Mouse (Mus musculus): ENCODE results near the gene Art3. TPM values are rescaled to one million over a fixed set of nuclear protein-coding genes. Genes with fewer than 3 reads are reported as not detected.

The Art3 gene
- total and polyA plus RNA-seq, 2 experiments from 2014 or later, result 4.1 to 10.2 TPM

GRCm38 (mm10) chr5:92302149-92302840 lies 29.3 kb upstream of the Art3 start:
- Histone ChIP-seq H3K27me3 (ENCODE audit: insufficient read depth, low read length) (no peaks in the 10 kb centered on the region), H3K9ac (replicated peaks; ENCODE audit: low read length) (no peak overlapping the region), H3K4me1 (ENCODE audit: insufficient read depth, low read length) (no peaks in the 10 kb centered on the region), H3K9me3 (ENCODE audit: low read length) (no peaks in the 10 kb centered on the region), H3K4me2 (ENCODE audit: low read depth, low read length) (no peak overlapping the region), H3K36me3 (ENCODE audit: insufficient read depth, low read length) (peaks cover 57% of the 10 kb centered on the region), H3K27ac (no peak overlapping the region), H3K4me3 (ENCODE audit: low read length) (no peak overlapping the region)
- ATAC-seq (no peak), DNase-seq (ENCODE audit: low spot score) (no peak)
- 82% methylated on average over 13 of the region's 13 CpGs for WGBS
- TF ChIP-seq CTCF (IDR thresholded peaks at IDR 0.05; ENCODE audit: low read depth), result no peak

GRCm38 (mm10) chr5:92304291-92304690 lies 27.3 kb upstream of the Art3 start:
- Histone ChIP-seq H3K27me3 (ENCODE audit: insufficient read depth, low read length) (no peaks in the 10 kb centered on the region), H3K9ac (replicated peaks; ENCODE audit: low read length) (no peak overlapping the region), H3K27ac (no peak overlapping the region), H3K4me3 (ENCODE audit: low read length) (no peak overlapping the region), H3K4me1 (ENCODE audit: insufficient read depth, low read length) (peaks cover 5% of the 10 kb centered on the region), H3K36me3 (ENCODE audit: insufficient read depth, low read length) (peaks cover 50% of the 10 kb centered on the region), H3K4me2 (ENCODE audit: low read depth, low read length) (no peak overlapping the region), H3K9me3 (ENCODE audit: low read length) (no peaks in the 10 kb centered on the region)
- WGBS, result 85% methylated on average over 3 of the region's 3 CpGs
- DNase-seq (ENCODE audit: low spot score), result no peak
- no peak for TF ChIP-seq CTCF (IDR thresholded peaks at IDR 0.05; ENCODE audit: low read depth)
- no peak for ATAC-seq

DNA sequence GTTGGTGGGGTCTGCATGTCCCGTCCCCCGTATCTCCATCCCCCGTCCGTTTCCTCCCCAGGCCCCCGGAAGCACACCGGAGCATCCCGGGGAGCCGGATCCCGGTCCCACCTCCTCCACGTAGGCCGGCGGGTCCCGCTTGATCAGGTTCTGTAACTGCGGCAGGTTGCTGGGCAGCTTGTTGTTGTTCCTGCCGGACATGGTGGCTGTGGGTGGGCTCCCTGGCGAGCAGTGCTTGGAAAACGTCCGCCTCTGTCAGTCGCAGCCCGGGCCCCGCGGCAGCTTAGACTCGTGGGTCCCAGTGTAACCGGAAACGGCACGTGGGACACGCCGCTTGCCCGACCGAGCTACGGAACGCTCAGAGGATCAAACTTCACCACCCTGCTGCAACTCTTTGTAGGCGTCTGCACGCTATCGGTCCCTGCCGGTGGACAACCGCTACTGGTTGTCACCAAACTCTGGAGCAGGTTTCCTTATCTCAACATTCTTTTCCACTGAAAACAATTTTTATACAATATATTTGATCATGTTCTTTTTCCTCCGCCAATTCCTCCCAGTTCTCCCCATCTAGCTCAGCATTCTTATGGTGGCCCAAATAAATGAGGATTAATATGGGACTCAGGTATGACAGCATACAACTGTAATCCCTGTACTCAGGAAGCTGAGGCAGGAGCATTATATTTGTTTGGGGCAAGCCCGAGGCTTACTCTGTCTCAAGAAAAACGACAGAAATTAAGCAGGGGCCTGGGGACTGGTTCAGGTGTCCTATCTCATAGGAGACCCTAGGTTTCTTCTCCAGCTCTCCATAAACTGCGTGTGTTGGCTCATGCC lies 21.7 kb upstream of the Art3 start, which contains the start of gene Sdad1:
Gene Sdad1 (minus strand): TSS at position 799 of the 831 bp plus-strand sequence.
- no peaks in the 10 kb centered on the region for H3K9me3 ChIP-seq (ENCODE audit: low read length)
- peaks cover 7% of the 10 kb centered on the region; the same call in 1 of the 2 replicates for H3K36me3 ChIP-seq (ENCODE audit: insufficient read depth, low read length)
- ATAC-seq (peak; percentile 97), DNase-seq (ENCODE audit: low spot score) (peak; percentile 97)
- H3K4me1 ChIP-seq (ENCODE audit: insufficient read depth, low read length), result peaks cover 5% of the 10 kb centered on the region
- peak; percentile 90 for TF ChIP-seq CTCF (IDR thresholded peaks at IDR 0.05; ENCODE audit: low read depth)
- H3K27me3 ChIP-seq (ENCODE audit: insufficient read depth, low read length), result no peaks in the 10 kb centered on the region
- WGBS, result 2% methylated on average over 41 of the region's 41 CpGs
- H3K4me2 ChIP-seq (ENCODE audit: low read depth, low read length), result peak within 1 kb of the TSS; percentile 88
- peak within 1 kb of the TSS; percentile 64 for H3K9ac ChIP-seq (replicated peaks; ENCODE audit: low read length)
- peak within 1 kb of the TSS; percentile 73 for H3K27ac ChIP-seq
- peak within 1 kb of the TSS; percentile 76 for H3K4me3 ChIP-seq (ENCODE audit: low read length)

DNA sequence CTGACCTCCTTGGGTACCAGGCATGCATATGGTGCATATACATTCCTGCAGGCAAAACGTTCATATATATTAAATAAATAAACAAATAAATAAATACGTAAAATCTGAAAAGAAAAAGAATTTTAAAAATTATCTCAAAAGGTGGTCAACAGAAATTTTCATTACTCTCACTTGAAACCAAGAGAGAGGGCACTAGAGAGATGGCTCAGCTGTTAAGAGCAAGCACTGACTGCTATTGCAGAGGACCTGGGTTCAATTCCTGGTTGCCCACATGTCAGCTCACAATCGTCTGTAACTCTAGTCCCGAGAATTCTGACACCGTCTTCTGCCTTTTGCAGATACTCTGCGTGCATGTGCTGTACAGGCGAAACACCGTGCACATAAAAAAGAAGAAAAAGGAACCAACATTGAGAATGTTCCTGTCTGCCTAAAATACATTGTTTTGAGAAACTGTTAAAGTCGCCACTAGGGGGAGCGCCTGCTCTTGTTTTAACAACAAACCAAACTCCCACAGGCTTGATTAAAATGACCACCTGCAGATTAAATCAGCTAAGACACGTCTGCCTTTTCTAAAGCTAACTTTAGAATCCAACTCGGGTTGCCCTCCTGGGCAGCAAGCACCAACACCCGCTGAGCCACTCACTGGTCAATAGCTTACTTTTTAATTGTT lies 19.4 kb upstream of the Art3 start:
- no peak overlapping the region for H3K4me3 ChIP-seq (ENCODE audit: low read length)
- ATAC-seq (no peak), DNase-seq (ENCODE audit: low spot score) (peak; percentile 96)
- H3K27me3 ChIP-seq (ENCODE audit: insufficient read depth, low read length), result no peaks in the 10 kb centered on the region
- H3K4me1 ChIP-seq (ENCODE audit: insufficient read depth, low read length), result peaks cover 5% of the 10 kb centered on the region
- no peaks in the 10 kb centered on the region for H3K9me3 ChIP-seq (ENCODE audit: low read length)
- WGBS, result 16% methylated on average over 13 of the region's 13 CpGs
- H3K4me2 ChIP-seq (ENCODE audit: low read depth, low read length), result peak overlapping the region; percentile 21; the same call in 1 of the 2 replicates
- H3K36me3 ChIP-seq (ENCODE audit: insufficient read depth, low read length), result no peaks in the 10 kb centered on the region
- H3K27ac ChIP-seq, result no peak overlapping the region
- TF ChIP-seq CTCF (IDR thresholded peaks at IDR 0.05; ENCODE audit: low read depth), result peak; percentile 82
- H3K9ac ChIP-seq (replicated peaks; ENCODE audit: low read length), result no peak overlapping the region

DNA sequence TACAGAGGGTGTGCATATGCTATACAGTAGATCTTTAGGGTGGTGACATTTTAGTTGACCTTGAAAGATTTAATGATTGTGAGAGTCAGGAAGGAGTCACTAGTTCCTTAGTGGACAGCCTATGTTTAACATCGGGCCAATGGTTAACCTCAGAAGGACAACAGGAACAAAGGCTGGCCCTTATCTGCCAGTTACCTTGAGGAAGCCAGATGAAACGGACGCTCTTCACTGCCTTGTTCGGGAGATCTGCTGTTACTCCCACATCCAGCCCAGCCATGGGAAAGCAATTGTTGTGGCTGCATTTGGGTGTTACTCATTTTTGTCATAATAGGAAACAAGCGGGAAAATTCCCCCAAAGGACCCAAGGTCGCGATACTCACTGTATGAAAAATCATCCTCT lies 17.9 kb upstream of the Art3 start:
- Histone ChIP-seq H3K4me3 (ENCODE audit: low read length) (no peak overlapping the region), H3K4me1 (ENCODE audit: insufficient read depth, low read length) (peaks cover 4% of the 10 kb centered on the region; the same call in 1 of the 2 replicates), H3K36me3 (ENCODE audit: insufficient read depth, low read length) (no peaks in the 10 kb centered on the region), H3K27ac (no peak overlapping the region), H3K9ac (replicated peaks; ENCODE audit: low read length) (no peak overlapping the region), H3K4me2 (ENCODE audit: low read depth, low read length) (no peak overlapping the region), H3K27me3 (ENCODE audit: insufficient read depth, low read length) (no peaks in the 10 kb centered on the region), H3K9me3 (ENCODE audit: low read length) (no peaks in the 10 kb centered on the region)
- no peak for TF ChIP-seq CTCF (IDR thresholded peaks at IDR 0.05; ENCODE audit: low read depth)
- ATAC-seq, result no peak
- WGBS, result 75% methylated on average over 7 of the region's 7 CpGs
- DNase-seq (ENCODE audit: low spot score), result no peak

DNA sequence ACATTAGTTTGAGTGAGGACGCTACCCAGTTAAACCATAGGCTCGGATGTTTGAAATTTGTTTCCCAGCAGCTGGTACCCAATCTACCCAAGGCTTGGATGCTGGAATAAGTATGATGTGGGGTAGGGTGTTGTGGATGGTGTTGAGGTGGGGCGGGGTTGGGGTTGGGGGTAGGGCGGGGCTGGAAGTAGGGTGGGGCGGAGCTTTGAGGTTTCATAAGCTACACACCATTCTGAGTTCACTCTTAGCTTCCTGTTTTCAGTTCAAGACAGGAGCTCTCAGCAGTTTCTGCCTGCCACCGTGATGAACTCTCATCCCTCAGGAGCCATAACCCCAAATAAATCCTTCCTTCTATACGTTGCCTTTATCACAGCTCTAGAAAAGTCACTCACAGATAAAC lies 13.5 kb upstream of the Art3 start:
- Histone ChIP-seq H3K27ac (no peak overlapping the region), H3K4me2 (ENCODE audit: low read depth, low read length) (no peak overlapping the region), H3K27me3 (ENCODE audit: insufficient read depth, low read length) (no peaks in the 10 kb centered on the region), H3K4me3 (ENCODE audit: low read length) (no peak overlapping the region), H3K9me3 (ENCODE audit: low read length) (no peaks in the 10 kb centered on the region), H3K9ac (replicated peaks; ENCODE audit: low read length) (no peak overlapping the region), H3K4me1 (ENCODE audit: insufficient read depth, low read length) (no peaks in the 10 kb centered on the region), H3K36me3 (ENCODE audit: insufficient read depth, low read length) (no peaks in the 10 kb centered on the region)
- DNase-seq (ENCODE audit: low spot score) (no peak), ATAC-seq (no peak)
- WGBS, result 87% methylated on average over 7 of the region's 7 CpGs
- TF ChIP-seq CTCF (IDR thresholded peaks at IDR 0.05; ENCODE audit: low read depth), result no peak
